Mouse (Mus musculus) left cerebral cortex, postnatal 14 days (tissue): ENCODE measurements around the gene Psmb7. TPM values are rescaled to one million over a fixed set of nuclear protein-coding genes. Genes with fewer than 3 reads are reported as not detected.

Experiments
- DNase-seq, 2 experiments: peaks; one replicate each; pipeline ENCODE4 v3.0.0; 2021 to 2022; ENCODE audit warnings: low spot score in 2 of 2, mixed read lengths in 1 of 2
- intact Hi-C: fragments of 180-260 bp; cut with DNase I; formaldehyde crosslinking; loops from one replicate; pipeline ENCODE4 v1.15.1; 2025
- long read RNA-seq, 2 experiments: library from polyadenylated mRNA; stranded (forward); transcript quantifications; one replicate each; pipeline ENCODE4 v2.0.0; 2021
- total RNA-seq, 2 experiments: library from RNA; stranded (reverse); gene quantifications; 2 replicates each; pipeline ENCODE4 v1.2.3; 2021

Psmb7 gene
- 100 to 1,000 TPM; 229 to 236 TPM for total RNA-seq
- long read RNA-seq, experiment 1, transcript Psmb7-201 (8 exons, 1,160 nt): major isoform, 57 of 66 reads
- long read RNA-seq, experiment 1, partial matches to known transcripts: 5 of 66 reads
- long read RNA-seq, experiment 1, other reads (novel, unspliced or antisense): 4 of 66 reads
- long read RNA-seq, experiment 2, transcript Psmb7-201 (8 exons, 1,160 nt): major isoform, 46 of 58 reads
- long read RNA-seq, experiment 2, partial matches to known transcripts: 6 of 58 reads
- long read RNA-seq, experiment 2, other reads (novel, unspliced or antisense): 6 of 58 reads

DNA sequence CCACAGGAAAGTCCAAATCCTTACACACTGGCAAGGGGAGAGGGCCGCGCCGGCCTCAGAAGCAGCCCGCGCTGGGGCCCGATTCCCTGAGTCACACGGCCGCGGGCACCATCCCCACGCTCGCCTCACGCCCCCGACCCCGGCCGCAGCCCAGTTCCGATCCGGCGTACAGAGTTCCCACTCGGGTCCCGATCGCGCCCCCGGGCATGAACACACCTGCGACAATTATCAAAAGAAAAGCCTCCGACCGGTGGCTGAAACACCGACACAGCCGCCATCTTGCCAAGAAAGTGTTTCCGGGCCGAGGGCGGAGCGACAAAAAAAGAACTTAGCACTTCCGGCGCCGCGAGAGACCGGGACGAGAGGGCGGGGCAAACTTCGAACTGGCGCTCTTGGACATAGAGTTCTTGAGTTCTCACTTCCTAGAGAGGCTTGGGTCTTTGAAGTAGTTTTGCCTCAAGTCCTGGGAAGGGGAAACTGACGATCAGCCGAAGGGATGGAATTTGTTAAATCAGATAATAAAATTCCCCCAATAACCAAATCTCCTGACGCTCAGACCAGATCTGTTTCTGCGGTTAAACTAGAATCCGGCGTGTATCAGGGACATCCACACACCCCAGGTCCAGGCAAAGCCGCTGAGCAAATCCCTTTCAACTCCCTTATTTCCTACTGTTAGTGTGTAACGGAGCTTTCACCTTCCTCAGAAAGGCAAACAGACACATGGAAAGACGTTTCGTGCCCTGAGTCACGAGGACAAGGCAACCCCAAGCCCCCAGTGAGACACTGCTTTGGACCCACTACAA lies at the start of gene Psmb7:
Gene Psmb7 (minus strand): TSS at position 463 of the 803 bp plus-strand sequence.
- intact Hi-C loops: no loop called here
- peak; percentile 87 to 91 for DNase-seq

GRCm38 (mm10) chr2:38691542-38691941 lies 47.7 kb upstream of the Psmb7 start:
- DNase-seq: peak; percentile 26 to 46
- intact Hi-C loops: no loop called here

- DNase-seq: no peak
- intact Hi-C loops: no loop called here
Measured at GRCm38 (mm10) chr2:38689881-38690280, 46.0 kb upstream of the Psmb7 start.

GRCm38 (mm10) chr2:38688791-38689520 lies 45.1 kb upstream of the Psmb7 start:
- intact Hi-C loops: no loop called here
- peak; percentile 54 to 70 for DNase-seq

DNA sequence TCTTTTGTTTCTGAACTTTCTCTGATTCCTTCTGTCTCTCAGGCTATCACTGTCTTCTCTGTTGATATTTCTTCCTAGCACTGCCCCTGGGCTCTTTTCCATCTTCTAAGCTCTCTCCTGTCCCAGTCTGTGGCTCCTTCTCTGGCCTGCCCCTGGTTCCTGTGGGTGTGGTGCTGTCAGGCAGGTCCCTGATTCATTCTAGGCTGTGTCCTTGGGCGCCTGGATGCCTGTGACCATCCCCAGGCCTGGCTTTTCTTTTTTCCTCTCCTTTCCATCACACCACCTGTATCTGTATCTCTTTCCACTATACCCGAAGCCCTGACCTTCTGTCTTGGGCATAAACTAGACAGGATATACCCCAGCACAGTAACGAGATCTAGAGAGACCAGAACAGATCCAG lies 41.9 kb upstream of the Psmb7 start:
- DNase-seq: no peak
- intact Hi-C loops: no loop called here

- no peak for DNase-seq
- intact Hi-C loops: no loop called here
Measured at GRCm38 (mm10) chr2:38683083-38683482, 39.2 kb upstream of the Psmb7 start.

- intact Hi-C loops: no loop called here
- DNase-seq: no peak
Measured at GRCm38 (mm10) chr2:38682209-38682608, 38.3 kb upstream of the Psmb7 start.

DNA sequence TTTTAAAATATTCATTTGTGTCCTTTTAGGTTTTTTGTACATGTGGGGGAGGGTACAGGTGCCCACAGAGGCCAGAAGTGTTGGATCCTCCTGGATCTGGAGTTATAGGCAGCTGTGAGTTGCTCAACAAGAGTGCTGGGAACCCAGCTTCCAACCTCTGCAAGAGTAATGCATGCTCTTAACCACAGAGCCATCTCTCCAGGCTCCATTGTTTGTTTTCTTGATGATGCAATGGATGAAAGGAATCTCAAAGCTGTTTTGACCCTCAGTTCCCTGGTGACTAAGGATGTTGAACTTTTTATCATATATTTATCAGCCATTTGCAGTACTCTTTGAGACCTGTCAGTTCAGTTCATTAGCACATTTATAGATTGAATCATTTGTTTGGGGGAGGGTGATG lies 35.1 kb upstream of the Psmb7 start:
- intact Hi-C loops: no loop called here
- DNase-seq: no peak

DNA sequence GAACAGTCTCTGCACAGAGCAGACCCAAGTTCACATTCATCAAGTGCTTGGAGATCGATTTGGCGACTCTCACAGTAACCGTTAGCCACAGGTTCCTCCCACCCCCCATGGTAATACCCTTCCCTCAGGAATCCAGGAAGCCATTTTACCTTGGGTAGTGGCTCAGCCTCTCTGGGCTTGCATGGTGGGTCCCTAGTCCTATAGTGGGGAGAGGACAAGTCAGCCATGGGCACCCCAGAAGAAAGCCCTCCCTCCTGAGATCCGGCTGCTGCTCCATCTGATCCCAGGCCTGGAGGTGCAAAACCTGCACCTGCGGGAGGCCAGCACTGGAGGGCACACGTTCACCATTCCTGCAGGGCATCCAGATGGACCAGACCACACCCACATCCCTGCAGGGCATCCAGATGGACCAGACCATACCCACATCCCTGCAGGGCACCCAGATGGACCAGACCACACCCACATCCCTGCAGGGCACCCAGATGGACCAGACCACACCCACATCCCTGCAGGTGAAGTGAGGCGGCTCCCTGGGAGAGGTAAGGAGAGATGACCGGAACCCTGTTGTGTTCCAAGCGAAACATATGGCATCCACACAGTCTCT lies 31.6 kb upstream of the Psmb7 start:
- intact Hi-C loops: no loop called here
- DNase-seq: no peak

DNA sequence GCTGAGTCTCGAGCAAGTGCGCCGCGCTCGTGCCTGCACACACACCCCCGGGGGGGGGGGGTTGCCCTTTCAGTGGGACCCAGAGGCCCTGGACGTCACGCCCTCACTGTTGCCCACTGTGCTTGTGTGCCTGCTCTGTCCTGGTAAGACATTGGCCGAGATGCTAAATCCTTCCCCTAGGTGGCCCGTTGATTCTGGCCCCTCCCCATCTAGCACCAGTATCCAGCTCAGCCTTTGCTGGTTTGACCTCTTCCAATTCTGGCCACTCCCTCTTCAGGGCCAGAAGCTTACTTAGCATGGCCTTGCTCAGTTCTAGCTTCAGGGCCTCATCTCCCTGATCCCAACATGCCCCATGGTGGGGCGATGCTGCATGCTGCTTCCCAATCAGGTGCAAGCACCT lies 28.6 kb upstream of the Psmb7 start:
- intact Hi-C loops: no loop called here
- DNase-seq: no peak

- no peak for DNase-seq
Measured at GRCm38 (mm10) chr2:38668802-38669580, 25.1 kb upstream of the Psmb7 start.

DNA sequence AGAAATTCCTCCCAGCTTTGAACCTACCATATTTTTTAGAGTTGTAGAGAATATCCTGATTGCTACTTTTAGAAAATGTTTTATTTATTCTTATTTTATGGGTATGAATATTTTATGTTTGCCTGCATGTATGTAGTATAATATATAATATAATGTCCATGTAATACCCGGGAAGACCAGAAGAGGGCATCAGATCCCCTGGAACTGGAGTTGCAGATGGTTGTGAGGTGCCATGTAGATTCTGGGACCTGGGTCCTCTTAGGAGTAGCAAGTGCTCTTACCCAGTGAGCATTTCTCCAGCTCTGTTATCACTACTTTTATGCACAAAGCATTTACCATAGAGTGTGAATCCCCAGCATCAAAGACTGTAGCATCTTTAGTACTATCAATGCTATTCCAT lies 17.5 kb upstream of the Psmb7 start:
- intact Hi-C loops: loop anchor here (5.0 kb wide), 1 partner anchor 76 kb away; no protein-coding TSS in a partner anchor
- peak in 1 of 2 experiments; percentile 30 for DNase-seq

More at GRCm38 (mm10) chr2:38668802-38669580, 25.1 kb upstream of the Psmb7 start:
- intact Hi-C loops: no loop called here

- intact Hi-C loops: no loop called here
- peak; percentile 62 to 77 for DNase-seq
Measured at GRCm38 (mm10) chr2:38658338-38658836, 14.5 kb upstream of the Psmb7 start.

GRCm38 (mm10) chr2:38653694-38654093 lies 9.8 kb upstream of the Psmb7 start:
- intact Hi-C loops: no loop called here
- no peak for DNase-seq

DNA sequence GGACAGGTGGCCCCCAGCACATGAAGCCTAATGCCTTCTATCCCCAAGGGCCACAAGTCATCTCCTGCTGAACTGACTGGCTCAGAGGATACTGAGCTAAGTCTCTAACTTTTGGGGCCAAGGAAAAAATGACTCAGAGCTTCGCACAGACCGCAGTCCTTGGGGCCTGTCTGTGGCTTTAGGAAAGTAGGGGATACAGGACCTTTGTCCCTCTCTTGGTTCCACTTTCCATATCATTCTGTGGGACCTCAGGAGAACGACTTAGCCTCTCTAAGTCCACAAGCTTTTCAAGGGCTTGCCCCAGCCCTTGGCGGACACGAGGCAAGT lies 9.4 kb upstream of the Psmb7 start:
- intact Hi-C loops: no loop called here

DNA sequence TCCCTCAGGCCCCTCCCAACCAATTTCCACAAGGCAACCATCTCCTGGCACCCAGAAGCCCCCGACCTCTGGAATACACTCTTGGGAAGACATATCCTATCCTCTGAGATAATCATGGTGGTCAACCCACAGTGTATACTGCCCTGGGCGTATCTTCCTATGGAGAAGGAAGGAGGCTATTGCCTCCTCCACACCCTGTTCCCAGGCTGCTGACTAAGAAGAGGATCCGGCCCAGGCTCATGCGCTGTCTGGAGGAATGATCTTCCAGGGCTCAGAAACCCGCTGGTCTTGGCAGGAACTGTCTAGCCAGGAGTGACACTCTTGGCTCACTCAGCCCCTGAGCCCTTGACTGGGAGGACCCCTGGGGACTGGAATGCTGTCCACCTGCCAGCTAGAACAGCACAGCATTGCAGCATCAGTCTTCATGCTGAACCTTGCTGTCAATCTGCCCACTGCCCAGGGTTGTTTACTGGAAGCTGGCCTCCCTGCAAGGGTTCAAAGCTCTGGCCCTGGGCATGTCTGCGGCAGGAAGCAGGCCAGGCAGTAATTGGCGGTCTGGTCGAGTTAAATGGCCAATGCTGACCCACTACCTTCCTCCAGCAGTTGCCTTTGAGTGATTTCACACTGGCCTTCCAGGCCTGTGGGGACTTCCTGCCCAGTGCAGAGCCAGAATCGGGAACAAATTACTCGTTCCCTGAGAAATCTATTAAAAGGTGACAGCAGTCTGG lies 8.8 kb upstream of the Psmb7 start:
- DNase-seq: no peak
- intact Hi-C loops: no loop called here

More for the DNA sequence above, 9.4 kb upstream of the Psmb7 start:
- no peak for DNase-seq

- intact Hi-C loops: no loop called here
- no peak for DNase-seq
Measured at GRCm38 (mm10) chr2:38652098-38652497, 8.2 kb upstream of the Psmb7 start.

DNA sequence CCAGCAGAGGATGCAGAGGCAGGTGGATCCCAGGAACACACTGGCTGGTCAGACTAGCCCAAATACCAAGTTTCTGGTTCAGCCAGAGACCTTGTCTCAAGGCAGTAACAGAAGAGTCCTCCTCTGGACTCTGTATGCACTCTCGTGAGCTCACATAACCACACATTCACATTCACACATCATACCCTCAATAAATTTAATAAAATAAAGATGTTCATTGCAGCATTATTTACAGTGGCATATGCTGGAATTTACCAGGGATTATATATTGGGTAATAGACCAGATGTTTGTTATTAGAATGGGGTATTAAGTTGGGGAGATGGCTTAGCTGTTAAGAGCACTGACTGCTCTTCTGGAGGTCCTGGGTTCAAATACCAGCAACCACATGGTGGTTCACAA lies 6.5 kb upstream of the Psmb7 start:
- intact Hi-C loops: no loop called here
- no peak for DNase-seq
